Mouse (Mus musculus) activated CD4-positive, CD25-positive, alpha-beta regulatory T cell (primary cell): ENCODE data around the gene Art5. TPM values are rescaled to one million over a fixed set of nuclear protein-coding genes. Genes with fewer than 3 reads are reported as not detected.

Experiments
- polyA plus RNA-seq, 2 experiments: library from polyadenylated mRNA; unstranded; fragments of 100-300 nt; shearing (Covaris generic); gene quantifications; one replicate each; pipeline ENCODE4 v1.2.1; 2017

The Art5 gene
- 1 to 10 TPM in 1 of 2 experiments, under 1 TPM in 1; 0.67 to 2.5 TPM for polyA plus RNA-seq

GRCm38 (mm10) chr7:102109171-102109570 lies at the start of gene Art5:
Art5 (minus strand) TSS chr7:102109489.

GRCm38 (mm10) chr7:102116579-102117331 lies 7.5 kb upstream of the Art5 start, which contains the start of gene Chrna10:
Chrna10 (minus strand) TSS chr7:102116828.

GRCm38 (mm10) chr7:102101487-102101886 lies 7.8 kb downstream of the Art5 start, which contains the start of gene Art1:
Art1 (plus strand) TSS chr7:102101743.

GRCm38 (mm10) chr7:102082816-102083215 lies 26.5 kb downstream of the Art5 start, which contains the start of gene Trpc2:
Trpc2 (plus strand) TSS chr7:102083116.

DNA sequence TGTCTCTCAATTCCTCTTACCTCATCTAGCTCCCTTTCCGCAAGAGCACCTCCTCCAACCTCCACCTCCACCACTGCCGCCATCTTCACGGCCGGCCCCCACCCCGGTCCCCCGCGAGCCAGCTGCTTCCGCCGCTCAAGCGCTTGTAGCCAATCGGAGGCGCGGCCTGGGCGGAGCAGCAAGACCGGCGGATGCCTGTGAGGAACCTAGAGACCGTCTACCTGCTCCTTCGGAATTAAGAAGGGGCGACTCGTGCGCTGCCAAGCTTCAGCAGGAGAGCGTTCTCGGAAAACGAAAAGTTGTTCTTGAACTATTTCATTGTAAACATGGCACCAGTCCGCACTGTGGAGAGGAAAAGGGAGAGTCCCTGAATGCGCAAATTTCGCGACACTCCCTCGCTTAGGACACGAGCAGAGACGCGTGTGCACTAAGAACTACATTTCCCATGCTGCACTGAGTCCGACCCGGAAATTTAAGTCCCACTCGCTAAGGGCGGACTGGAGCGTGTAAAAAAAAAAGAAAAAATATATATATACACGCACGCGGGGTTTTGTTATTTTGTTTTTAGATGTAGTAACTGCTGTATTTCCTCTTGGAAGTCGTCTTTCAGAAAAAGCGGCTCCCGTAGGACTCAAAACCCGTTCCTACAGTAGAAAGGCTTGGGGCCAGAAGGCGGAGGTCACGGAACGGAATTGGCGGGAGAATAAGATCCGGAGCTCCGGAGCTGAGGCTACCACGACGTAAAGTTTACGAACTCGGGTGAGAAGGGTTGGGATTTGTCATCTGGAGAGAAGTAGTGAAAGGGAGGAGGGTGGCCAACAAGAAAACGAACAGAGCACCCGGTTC lies 44.0 kb downstream of the Art5 start, which contains the start of the genes Rnf121, Xndc1 and Xntrpc:
Gene Rnf121, minus strand, starts transcription at position 424 of the 846 bp plus-strand sequence.
Gene Xndc1, plus strand, starts transcription at position 466 of the 846 bp plus-strand sequence.
Gene Xntrpc, plus strand, starts transcription at position 668 of the 846 bp plus-strand sequence.

Other genes with a start within 250 kb of the Art5 start
- gene Anapc15, start 245.8 kb downstream of the Art5 start, polyA plus RNA-seq = 10 to 100 TPM; 45.9 to 56.1 TPM
- gene Folr1, start 238.7 kb downstream of the Art5 start, polyA plus RNA-seq = not detected
- 100 to 1,000 TPM; 139 to 151 TPM for gene Lamtor1, start 203.6 kb downstream of the Art5 start, polyA plus RNA-seq
- under 1 TPM; 0.84 to 0.94 TPM for gene Tomt, start 203.1 kb downstream of the Art5 start, polyA plus RNA-seq
- 1 to 10 TPM; 1.1 to 4.6 TPM for gene Lrrc51, start 175.6 kb downstream of the Art5 start, polyA plus RNA-seq
- gene Numa1, start 175.4 kb downstream of the Art5 start, polyA plus RNA-seq = 100 to 1,000 TPM in 1 of 2 experiments, 10 to 100 TPM in 1; 67.5 to 112 TPM
- 1 to 10 TPM; 6.6 to 8.5 TPM for gene Il18bp, start 90.8 kb downstream of the Art5 start, polyA plus RNA-seq
- 10 to 100 TPM; 20.2 to 22.0 TPM for gene Rnf121, start 44.0 kb downstream of the Art5 start, polyA plus RNA-seq
- 10 to 100 TPM; 16.1 to 23.3 TPM for gene Xndc1, start 44.0 kb downstream of the Art5 start, polyA plus RNA-seq
- gene Xntrpc, start 43.8 kb downstream of the Art5 start, polyA plus RNA-seq = under 1 TPM; 0.25 to 0.70 TPM
- gene Trpc2, start 26.4 kb downstream of the Art5 start, polyA plus RNA-seq = under 1 TPM in 1 of 2 experiments, not detected in 1; 0.10 TPM
- gene Art1, start 7.7 kb downstream of the Art5 start, polyA plus RNA-seq = under 1 TPM in 1 of 2 experiments, not detected in 1; 0.41 TPM
- not detected for gene Chrna10, start 7.3 kb upstream of the Art5 start, polyA plus RNA-seq
- gene Nup98, start 100.7 kb upstream of the Art5 start, polyA plus RNA-seq = 10 to 100 TPM; 23.6 to 25.2 TPM
- 10 to 100 TPM; 33.8 to 47.5 TPM for gene Pgap2, start 100.7 kb upstream of the Art5 start, polyA plus RNA-seq
- gene Rhog, start 146.6 kb upstream of the Art5 start, polyA plus RNA-seq = 100 to 1,000 TPM; 350 to 377 TPM
- gene Stim1, start 158.3 kb upstream of the Art5 start, polyA plus RNA-seq = 10 to 100 TPM; 61.4 to 81.9 TPM